Mouse (Mus musculus) embryonic facial prominence, embryonic 15.5 days (tissue): ENCODE results near the gene Bicdl1. TPM values are rescaled to one million over a fixed set of nuclear protein-coding genes. Genes with fewer than 3 reads are reported as not detected.
"Not testable (repeated sequence)": the region's sequence is repeated elsewhere in the genome, so short reads cannot be mapped to it uniquely, and the experiment has no call there.

Experiments used
- ATAC-seq: fragments of 200-750 bp; cut with Nextera tagmentation; 2 replicates; pipeline ENCODE4 v1.8.0; 2017; ENCODE audit warnings: low read depth, moderate TSS enrichment; ENCODE audit not compliant: insufficient number of reproducible peaks, low FRiP score, low TSS enrichment
- H3K27ac ChIP-seq: fragments of 300-500 bp; sonication (generic); replicated peaks from 2 replicates; pipeline ENCODE4 v1.5.1; 2015; ENCODE audit warnings: mild to moderate bottlenecking, inconsistent platforms
- H3K27me3 ChIP-seq: fragments of 300-500 bp; sonication (generic); 2 replicates; pipeline ENCODE4 v1.6.1; 2015; ENCODE audit warnings: inconsistent platforms
- H3K36me3 ChIP-seq: fragments of 300-500 bp; sonication (generic); 2 replicates; pipeline ENCODE4 v1.6.1; 2015; ENCODE audit warnings: mild to moderate bottlenecking, inconsistent platforms
- H3K4me1 ChIP-seq: fragments of 300-500 bp; sonication (generic); 2 replicates; pipeline ENCODE4 v1.6.1; 2015; ENCODE audit warnings: inconsistent platforms
- H3K4me2 ChIP-seq: fragments of 300-500 bp; sonication (generic); replicated peaks from 2 replicates; pipeline ENCODE4 v1.6.1; 2015; ENCODE audit warnings: mild to moderate bottlenecking, inconsistent platforms
- H3K4me3 ChIP-seq: fragments of 300-500 bp; sonication (generic); replicated peaks from 2 replicates; pipeline ENCODE4 v1.5.1; 2015; ENCODE audit warnings: mild to moderate bottlenecking, inconsistent platforms
- H3K9ac ChIP-seq: fragments of 300-500 bp; sonication (generic); 2 replicates; pipeline ENCODE4 v1.6.1; 2015; ENCODE audit warnings: inconsistent platforms
- H3K9me3 ChIP-seq: fragments of 300-500 bp; sonication (generic); replicated peaks from 2 replicates; pipeline ENCODE4 v1.6.1; 2016; ENCODE audit warnings: inconsistent platforms
- WGBS: fragments of 180-500 bp; shearing (Covaris S2); methylation state at CpG from one replicate; pipeline ENCODE4 v1.1.7; 2015; 5-methylcytosine and 5-hydroxymethylcytosine counted together
- polyA plus RNA-seq: library from polyadenylated mRNA; unstranded; fragments of >200 nt; fragmentation: Nextera tagmentation; extraction: Ambion mirVana; gene quantifications from 2 replicates; pipeline ENCODE4 v1.2.1, GENCODE M21; 2015

Gene Bicdl1
- polyA plus RNA-seq, 1 experiment from 2014 or later = 17.6 TPM

- Histone ChIP-seq H3K9ac (no peak overlapping the region), H3K27me3 (no peaks in the 10 kb centered on the region)
- 67% methylated on average over 9 of the region's 9 CpGs for WGBS
Measured at GRCm38 (mm10) chr5:115754831-115755230, 23.4 kb upstream of the Bicdl1 start.

GRCm38 (mm10) chr5:115752883-115753282 lies 21.5 kb upstream of the Bicdl1 start:
- H3K4me1 ChIP-seq = no peaks in the 10 kb centered on the region
- WGBS = 76% methylated on average over 5 of the region's 5 CpGs
- H3K9me3 ChIP-seq = no peaks in the 10 kb centered on the region
- H3K36me3 ChIP-seq = no peaks in the 10 kb centered on the region
- H3K9ac ChIP-seq = no peak overlapping the region
- no peak for ATAC-seq
- no peak overlapping the region for H3K27ac ChIP-seq
- no peak overlapping the region for H3K4me3 ChIP-seq
- no peak overlapping the region for H3K4me2 ChIP-seq
- no peaks in the 10 kb centered on the region for H3K27me3 ChIP-seq

More at GRCm38 (mm10) chr5:115754831-115755230, 23.4 kb upstream of the Bicdl1 start:
- Histone ChIP-seq H3K27ac (no peak overlapping the region), H3K4me2 (no peak overlapping the region), H3K36me3 (no peaks in the 10 kb centered on the region), H3K9me3 (no peaks in the 10 kb centered on the region), H3K4me1 (no peaks in the 10 kb centered on the region), H3K4me3 (no peak overlapping the region)
- no peak for ATAC-seq

- WGBS = 85% methylated on average over 9 of the region's 9 CpGs
- not testable (repeated sequence) for H3K4me2 ChIP-seq, H3K9ac ChIP-seq, H3K4me3 ChIP-seq, H3K9me3 ChIP-seq, H3K27ac ChIP-seq, ATAC-seq, H3K4me1 ChIP-seq, H3K27me3 ChIP-seq, H3K36me3 ChIP-seq
Measured at GRCm38 (mm10) chr5:115751916-115752315, 20.5 kb upstream of the Bicdl1 start.

- 61% methylated on average over 8 of the region's 8 CpGs for WGBS
- ATAC-seq = no peak
- Histone ChIP-seq H3K27ac (no peak overlapping the region), H3K9ac (no peak overlapping the region), H3K4me1 (0 out of 2 replicates have a peak, but pooled peaks cover 4% of the 10 kb centered on the region), H3K9me3 (no peaks in the 10 kb centered on the region), H3K4me3 (no peak overlapping the region), H3K36me3 (no peaks in the 10 kb centered on the region), H3K27me3 (no peaks in the 10 kb centered on the region), H3K4me2 (no peak overlapping the region)
Measured at GRCm38 (mm10) chr5:115748316-115748715, 16.9 kb upstream of the Bicdl1 start.

- H3K27ac ChIP-seq = no peak overlapping the region
- H3K4me2 ChIP-seq = no peak overlapping the region
- WGBS = 46% methylated on average over 15 of the region's 15 CpGs
- H3K4me1 ChIP-seq = 0 out of 2 replicates have a peak, but pooled peaks cover 4% of the 10 kb centered on the region
- no peak for ATAC-seq
- H3K36me3 ChIP-seq = no peaks in the 10 kb centered on the region
- no peak overlapping the region for H3K9ac ChIP-seq
- H3K27me3 ChIP-seq = no peaks in the 10 kb centered on the region
- H3K9me3 ChIP-seq = no peaks in the 10 kb centered on the region
- H3K4me3 ChIP-seq = no peak overlapping the region
Measured at GRCm38 (mm10) chr5:115745319-115745718, 13.9 kb upstream of the Bicdl1 start.

DNA sequence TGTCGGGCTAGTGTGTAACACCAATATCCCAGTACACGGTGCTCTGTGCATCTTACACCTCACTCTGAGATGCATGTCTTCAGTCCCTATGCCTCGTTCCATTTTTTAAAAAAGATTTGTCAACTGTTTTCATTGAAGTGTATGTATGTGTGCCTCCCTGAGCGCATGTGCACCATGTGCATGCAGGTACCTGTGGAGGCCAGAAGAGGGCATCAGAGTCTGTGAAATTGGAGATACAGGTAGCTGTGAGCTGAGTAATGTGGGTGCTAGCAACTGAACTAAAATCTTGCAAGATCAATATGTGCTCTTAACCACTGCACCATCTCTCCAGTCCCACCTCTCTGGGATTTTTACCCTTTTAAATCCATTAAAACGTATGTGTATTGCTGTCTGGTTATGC lies 6.6 kb upstream of the Bicdl1 start:
- Histone ChIP-seq H3K4me1 (no peaks in the 10 kb centered on the region), H3K27me3 (peaks cover 9% of the 10 kb centered on the region), H3K9ac (no peak overlapping the region), H3K36me3 (no peaks in the 10 kb centered on the region), H3K4me2 (no peak overlapping the region), H3K9me3 (0 out of 2 replicates have a peak, but pooled peaks cover 4% of the 10 kb centered on the region), H3K27ac (no peak overlapping the region), H3K4me3 (no peak overlapping the region)
- 89% methylated on average over 5 of the region's 5 CpGs for WGBS
- ATAC-seq = no peak

- Histone ChIP-seq H3K4me1 (peaks cover 18% of the 10 kb centered on the region), H3K4me3 (no peak overlapping the region), H3K27me3 (peaks cover 35% of the 10 kb centered on the region), H3K36me3 (no peaks in the 10 kb centered on the region), H3K27ac (no peak overlapping the region), H3K9ac (no peak overlapping the region), H3K4me2 (no peak overlapping the region), H3K9me3 (0 out of 2 replicates have a peak, but pooled peaks cover 4% of the 10 kb centered on the region)
- WGBS = 77% methylated on average over 2 of the region's 2 CpGs
- ATAC-seq = no peak
Measured at GRCm38 (mm10) chr5:115734570-115734969, 3.1 kb upstream of the Bicdl1 start.

- 2% methylated on average over 9 of the region's 9 CpGs for WGBS
- Histone ChIP-seq H3K27me3 (peaks cover 38% of the 10 kb centered on the region), H3K9me3 (no peaks in the 10 kb centered on the region), H3K36me3 (no peaks in the 10 kb centered on the region), H3K9ac (no peak overlapping the region), H3K4me3 (peak overlapping the region; percentile 62), H3K27ac (no peak overlapping the region), H3K4me2 (peak overlapping the region; percentile 99), H3K4me1 (peaks cover 18% of the 10 kb centered on the region)
- peak; percentile 52; the same call in 1 of the 2 replicates for ATAC-seq
Measured at GRCm38 (mm10) chr5:115732849-115733216, 1.4 kb upstream of the Bicdl1 start.

DNA sequence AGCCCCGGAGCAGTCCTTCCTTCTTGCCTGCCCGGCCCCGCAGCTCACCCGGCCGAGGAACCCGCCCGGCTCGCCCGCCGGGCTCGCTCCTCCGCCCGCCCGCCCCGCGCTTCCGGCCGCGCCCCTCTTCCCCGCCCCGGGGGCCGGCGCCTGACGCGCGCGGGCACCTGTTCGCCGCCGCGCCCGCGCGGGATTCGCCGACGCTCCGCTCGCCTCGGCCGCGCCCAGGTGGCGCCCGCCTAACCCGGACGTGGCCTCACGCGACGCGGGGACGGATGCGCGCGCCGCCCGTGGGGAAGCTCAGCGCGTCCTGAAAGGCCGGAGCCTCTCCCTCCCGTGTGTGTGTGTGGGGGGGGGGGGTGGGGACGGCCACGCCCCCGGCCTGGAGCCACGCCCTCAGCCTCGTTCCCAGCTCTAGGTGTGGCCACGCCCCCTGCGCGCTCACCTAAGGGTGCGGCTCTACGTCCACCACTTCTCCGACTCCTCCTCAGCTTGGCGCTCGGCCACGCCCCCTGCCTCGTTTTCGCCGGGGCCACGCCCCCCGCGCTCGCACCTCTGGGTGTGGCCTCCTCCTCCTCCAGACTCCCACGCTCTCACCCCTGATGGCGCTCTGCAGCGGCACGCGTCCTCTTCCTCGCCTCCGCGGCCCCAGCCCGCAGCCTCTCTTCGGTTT lies 891 bp upstream of the Bicdl1 start:
- H3K4me1 ChIP-seq = peaks cover 18% of the 10 kb centered on the region
- H3K9me3 ChIP-seq = no peaks in the 10 kb centered on the region
- no peak overlapping the region for H3K9ac ChIP-seq
- ATAC-seq = peak; percentile 91
- peak overlapping the region; percentile 62 for H3K4me3 ChIP-seq
- WGBS = under 1% methylated on average over 65 of the region's 91 CpGs
- H3K36me3 ChIP-seq = no peaks in the 10 kb centered on the region
- peak overlapping the region; percentile 99 for H3K4me2 ChIP-seq
- H3K27me3 ChIP-seq = peaks cover 38% of the 10 kb centered on the region
- H3K27ac ChIP-seq = peak overlapping the region; percentile 58; the same call in 1 of the 2 replicates

GRCm38 (mm10) chr5:115731732-115732175 lies 333 bp upstream of the Bicdl1 start:
- Histone ChIP-seq H3K36me3 (no peaks in the 10 kb centered on the region), H3K9ac (peak overlapping the region; percentile 23; the same call in 1 of the 2 replicates), H3K27me3 (peaks cover 38% of the 10 kb centered on the region), H3K9me3 (no peaks in the 10 kb centered on the region), H3K27ac (peak overlapping the region; percentile 58; the same call in 1 of the 2 replicates), H3K4me1 (peaks cover 18% of the 10 kb centered on the region), H3K4me2 (peak overlapping the region; percentile 99), H3K4me3 (peak overlapping the region; percentile 62)
- 1% methylated on average over 32 of the region's 72 CpGs for WGBS
- no peak for ATAC-seq

- Histone ChIP-seq H3K4me1 (peaks cover 18% of the 10 kb centered on the region), H3K4me2 (peak overlapping the region; percentile 99; the same call in 1 of the 2 replicates), H3K27ac (no peak overlapping the region), H3K9me3 (no peaks in the 10 kb centered on the region), H3K27me3 (peaks cover 38% of the 10 kb centered on the region), H3K4me3 (peak overlapping the region; percentile 62), H3K36me3 (no peaks in the 10 kb centered on the region), H3K9ac (no peak overlapping the region)
- no peak for ATAC-seq
- WGBS = 67% methylated on average over 5 of the region's 5 CpGs
Measured at GRCm38 (mm10) chr5:115730314-115730713, 1.1 kb downstream of the Bicdl1 start.

- H3K4me2 ChIP-seq = no peak overlapping the region
- no peaks in the 10 kb centered on the region for H3K9me3 ChIP-seq
- no peak overlapping the region for H3K4me3 ChIP-seq
- H3K27ac ChIP-seq = no peak overlapping the region
- no peak overlapping the region for H3K9ac ChIP-seq
- 75% methylated on average over 8 of the region's 8 CpGs for WGBS
- ATAC-seq = no peak
- peaks cover 21% of the 10 kb centered on the region for H3K27me3 ChIP-seq
- H3K36me3 ChIP-seq = no peaks in the 10 kb centered on the region
- peaks cover 16% of the 10 kb centered on the region for H3K4me1 ChIP-seq
Measured at GRCm38 (mm10) chr5:115726581-115726980, 4.8 kb downstream of the Bicdl1 start.
